Mouse (Mus musculus): ENCODE results near the gene Gm3488.
"Not testable (repeated sequence)": the region's sequence is repeated elsewhere in the genome, so short reads cannot be mapped to it uniquely, and the experiment has no call there.

Gm3488 gene

GRCm38 (mm10) chr14:5501374-5501773 lies at the start of gene Gm3488:
TSS of gene Gm3488 (plus strand) at chr14:5501674.
- not testable (repeated sequence) for DNase-seq

GRCm38 (mm10) chr14:5455367-5455766 lies 46.1 kb upstream of the Gm3488 start, which contains the start of gene Gm3194:
TSS of gene Gm3194 (minus strand) at chr14:5455467.
- not testable (repeated sequence) for DNase-seq

- DNase-seq, result not testable (repeated sequence)
Observed at GRCm38 (mm10) chr14:5460469-5460868, 41.0 kb upstream of the Gm3488 start.

GRCm38 (mm10) chr14:5477730-5478129 lies 23.7 kb upstream of the Gm3488 start, which contains the start of gene Gm8246:
TSS of gene Gm8246 (minus strand) at chr14:5477830.
- DNase-seq, result not testable (repeated sequence)

GRCm38 (mm10) chr14:5483907-5484306 lies 17.6 kb upstream of the Gm3488 start, which contains the start of gene Gm3187:
TSS of gene Gm3187 (plus strand) at chr14:5484207.
- not testable (repeated sequence) for DNase-seq

GRCm38 (mm10) chr14:5538196-5538595 lies 36.7 kb downstream of the Gm3488 start, which contains the start of gene Gm3532:
TSS of gene Gm3532 (plus strand) at chr14:5538496.
- not testable (repeated sequence) for DNase-seq

Measured in lung, postnatal 36 days (tissue).